Mouse (Mus musculus): ENCODE measurements around the gene Ddah1.

DNA sequence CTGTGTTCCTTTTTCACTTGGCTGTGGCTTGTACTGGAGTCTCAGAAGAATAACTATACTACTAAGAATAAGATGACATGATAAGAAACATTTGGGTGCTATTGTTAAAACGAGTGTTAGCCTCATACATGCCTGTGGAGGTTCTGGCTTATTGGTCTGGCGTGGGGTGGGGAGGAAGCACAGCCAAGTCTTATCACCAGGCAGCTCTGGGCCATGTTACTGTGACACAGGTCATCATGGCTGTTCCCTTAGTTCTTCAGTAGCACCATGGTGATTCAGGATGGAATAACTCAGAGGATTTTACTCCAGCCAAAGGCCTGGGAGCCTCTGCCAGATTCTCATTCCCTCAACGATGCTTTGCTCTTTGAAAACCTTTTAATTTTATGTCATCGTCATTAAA, 38.8 kb upstream of the Ddah1 start:
- TF ChIP-seq CTCF (conservative IDR thresholded peaks at IDR 0.05; ENCODE audit: low read length), result no peak
- no peak for TF ChIP-seq POU5F1 (IDR thresholded peaks at IDR 0.05; ENCODE audit: borderline replicate concordance, low read length)
- TF ChIP-seq NANOG (IDR thresholded peaks at IDR 0.05; ENCODE audit: borderline replicate concordance, low read length), result no peak
